Mouse (Mus musculus) central nervous system, embryonic 18 days (tissue): ENCODE results near the gene Calm4. TPM values are rescaled to one million over a fixed set of nuclear protein-coding genes. Genes with fewer than 3 reads are reported as not detected.

Source experiments
- polyA plus RNA-seq: library from polyadenylated mRNA; depleted of rRNA; stranded (reverse); fragments of >200 nt; gene quantifications from 2 replicates; pipeline ENCODE4 v1.2.3, GENCODE M21; 2012; rRNA removed

Gene Calm4
- polyA plus RNA-seq, result not detected in 2 replicates

GRCm38 (mm10) chr13:3837312-3837807 lies at the start of gene Calm4:
TSS of gene Calm4 (plus strand) at chr13:3837757.

GRCm38 (mm10) chr13:3804186-3804585 lies 33.4 kb upstream of the Calm4 start, which contains the start of gene Calml3:
TSS of gene Calml3 (minus strand) at chr13:3804316.

GRCm38 (mm10) chr13:3853648-3854333 lies 16.2 kb downstream of the Calm4 start, which contains the start of gene Calm5:
TSS of gene Calm5 (plus strand) at chr13:3854173.

Other genes starting within 250 kb of the Calm4 start
- gene Fam208b, start 226.6 kb upstream of the Calm4 start, polyA plus RNA-seq, result 29.7 and 33.9 TPM in 2 replicates
- 18.3 and 19.0 TPM in 2 replicates for gene Asb13, start 203.7 kb upstream of the Calm4 start, polyA plus RNA-seq
- not detected in 2 replicates for gene Calml3, start 33.4 kb upstream of the Calm4 start, polyA plus RNA-seq
- not detected in 2 replicates for gene Calm5, start 16.4 kb downstream of the Calm4 start, polyA plus RNA-seq
- gene Net1, start 80.5 kb downstream of the Calm4 start, polyA plus RNA-seq, result 6.2 and 6.3 TPM in 2 replicates
- gene Tubal3, start 80.5 kb downstream of the Calm4 start, polyA plus RNA-seq, result 0.03 TPM in 1 of 2 replicates, not detected in the other
- 0.36 and 0.69 TPM in 2 replicates for gene Ucn3, start 107.6 kb downstream of the Calm4 start, polyA plus RNA-seq
- 0.54 and 0.84 TPM in 2 replicates for gene Akr1c14, start 211.3 kb downstream of the Calm4 start, polyA plus RNA-seq